Mouse (Mus musculus) heart, adult 8-10 months (tissue): ENCODE measurements at regions not wholly inside any gene's neighbourhood (a gene's known extent, or its start where the extent isn't known, plus 50 kb on each side); places are given as distances from the start of the nearest gene placed in this dataset.
"Not testable (repeated sequence)": the region's sequence is repeated elsewhere in the genome, so short reads cannot be mapped to it uniquely, and the experiment has no call there.

Experiments
- DNase-seq: peaks from one replicate; pipeline ENCODE4 v3.0.0; 2022; ENCODE audit warnings: low spot score

GRCm38 (mm10) chr2:53276435-53276834, 84.9 kb downstream of the Arl6ip6 start:
- DNase-seq: no peak

GRCm38 (mm10) chr2:53301712-53302423, 110.3 kb downstream of the Arl6ip6 start:
- DNase-seq: no peak

- DNase-seq: no peak
Observed at GRCm38 (mm10) chr2:53330680-53331079, 139.2 kb downstream of the Arl6ip6 start.

- DNase-seq: no peak
Observed at GRCm38 (mm10) chr2:53359026-53359425, 167.5 kb downstream of the Arl6ip6 start.

GRCm38 (mm10) chr2:53382348-53382747, 190.8 kb downstream of the Arl6ip6 start:
- DNase-seq: no peak

GRCm38 (mm10) chr2:53384545-53385176, 193.1 kb downstream of the Arl6ip6 start:
- no peak for DNase-seq

GRCm38 (mm10) chr2:53388652-53389051, 197.1 kb downstream of the Arl6ip6 start:
- no peak for DNase-seq

GRCm38 (mm10) chr2:53414471-53414870, 222.9 kb downstream of the Arl6ip6 start:
- DNase-seq: no peak

- no peak for DNase-seq
Observed at GRCm38 (mm10) chr2:53437046-53437815, 245.7 kb downstream of the Arl6ip6 start.

- DNase-seq: not testable (repeated sequence)
Observed at GRCm38 (mm10) chr2:53440301-53440700, 248.8 kb downstream of the Arl6ip6 start.

- no peak for DNase-seq
Observed at GRCm38 (mm10) chr2:53460265-53460664, 268.7 kb downstream of the Arl6ip6 start.

GRCm38 (mm10) chr2:53474455-53474854, 282.9 kb downstream of the Arl6ip6 start:
- no peak for DNase-seq

GRCm38 (mm10) chr2:53479051-53479450, 287.5 kb downstream of the Arl6ip6 start:
- DNase-seq: not testable (repeated sequence)

- no peak for DNase-seq
Observed at GRCm38 (mm10) chr2:53488301-53488700, 296.8 kb downstream of the Arl6ip6 start.

GRCm38 (mm10) chr2:53490805-53491585, 299.5 kb downstream of the Arl6ip6 start:
- no peak for DNase-seq

GRCm38 (mm10) chr2:53492788-53493187, 301.3 kb downstream of the Arl6ip6 start:
- DNase-seq: no peak

GRCm38 (mm10) chr2:53501657-53502274, 310.2 kb downstream of the Arl6ip6 start:
- no peak for DNase-seq

- DNase-seq: no peak
Observed at GRCm38 (mm10) chr2:53502275-53502667, 310.7 kb downstream of the Arl6ip6 start.

- DNase-seq: no peak
Observed at GRCm38 (mm10) chr2:53542097-53542496, 350.6 kb downstream of the Arl6ip6 start.

- DNase-seq: no peak
Observed at GRCm38 (mm10) chr2:53574007-53574406, 382.5 kb downstream of the Arl6ip6 start.

- DNase-seq: no peak
Observed at GRCm38 (mm10) chr2:53605829-53606228, 414.3 kb downstream of the Arl6ip6 start.
